Mouse (Mus musculus): ENCODE data around the gene Olfr1231.

Olfr1231 gene

DNA sequence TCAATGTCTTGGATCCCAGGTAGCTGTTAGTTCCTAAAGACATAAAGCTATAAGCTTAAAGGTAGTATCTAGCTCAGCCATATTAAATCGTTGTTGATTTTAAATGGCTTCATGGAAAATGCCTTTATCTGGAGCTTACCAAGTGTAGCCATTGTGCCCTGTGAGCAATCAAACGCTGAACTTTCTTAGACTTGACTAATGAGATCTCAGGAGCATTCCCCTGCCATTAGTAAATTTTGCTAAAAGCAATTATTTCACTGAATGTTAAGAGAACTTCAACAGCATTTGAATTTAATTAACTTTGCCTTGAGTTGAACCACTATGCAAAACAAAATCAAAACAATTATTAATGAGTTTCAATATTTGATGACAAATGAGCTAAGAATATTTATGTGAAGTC, at the start of gene Olfr1231:
Olfr1231 (minus strand) TSS at position 101 of the 400 bp plus-strand sequence.
- no peak for DNase-seq (ENCODE audit: low spot score)

- DNase-seq (ENCODE audit: low spot score), result no peak
Measured at GRCm38 (mm10) chr2:89342298-89342697, 35.4 kb upstream of the Olfr1231 start, which contains the start of gene Olfr1233. Olfr1233 (minus strand) TSS chr2:89342398.

GRCm38 (mm10) chr2:89329575-89329974, 22.7 kb upstream of the Olfr1231 start, which contains the start of gene Olfr1232:
Olfr1232 (minus strand) TSS chr2:89329675.
- DNase-seq (ENCODE audit: low spot score), result no peak

DNA sequence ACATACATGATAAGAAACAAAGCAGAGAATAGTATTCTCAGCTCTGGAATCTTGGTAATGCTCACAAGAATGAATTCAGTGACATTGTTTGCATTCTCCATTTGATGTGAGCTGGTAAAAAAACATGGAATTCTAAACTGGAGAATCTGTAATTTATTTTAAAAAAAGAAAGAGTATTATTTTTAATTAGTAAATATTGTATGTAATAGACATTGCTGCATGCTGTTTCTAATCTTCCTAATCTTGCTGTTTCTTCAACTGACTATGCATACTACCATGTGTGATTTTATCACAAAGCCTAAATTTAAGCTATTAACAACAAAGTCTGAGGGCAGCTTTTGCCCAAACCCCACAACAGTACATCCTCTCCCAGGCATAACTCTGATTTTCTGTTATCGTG, 9.7 kb downstream of the Olfr1231 start, which contains the start of gene Olfr1230:
Olfr1230 (minus strand) TSS at position 101 of the 400 bp plus-strand sequence.
- DNase-seq (ENCODE audit: low spot score), result no peak

- DNase-seq (ENCODE audit: low spot score), result no peak
Measured at GRCm38 (mm10) chr2:89287914-89288313, 19.0 kb downstream of the Olfr1231 start, which contains the start of gene Olfr1229. Olfr1229 (minus strand) TSS chr2:89288014.

DNA sequence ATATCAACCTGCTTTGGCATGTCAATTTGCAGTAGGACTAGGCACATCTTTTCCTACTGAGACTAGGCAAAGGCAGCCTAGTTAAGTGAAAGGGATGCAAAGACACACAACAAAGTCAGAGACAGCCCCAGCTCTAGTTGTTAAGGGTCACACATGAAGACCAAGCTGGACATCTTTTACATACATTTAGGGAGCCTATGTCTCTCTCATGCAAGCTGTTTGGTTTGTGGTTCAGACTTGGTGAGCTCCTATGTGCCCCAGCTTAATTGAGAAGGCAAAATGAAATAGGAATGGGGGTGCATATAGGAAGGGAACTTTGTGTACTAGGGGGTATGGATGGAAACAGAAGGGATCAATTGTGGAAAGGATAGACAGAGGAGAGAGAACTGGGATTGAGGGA, 52.9 kb downstream of the Olfr1231 start, which contains the start of gene Olfr1228:
Olfr1228 (minus strand) TSS at position 101 of the 400 bp plus-strand sequence.
- DNase-seq (ENCODE audit: low spot score), result no peak

Measured in T-cell, adult 2 months (primary cell).